In the genomic region with DNA sequence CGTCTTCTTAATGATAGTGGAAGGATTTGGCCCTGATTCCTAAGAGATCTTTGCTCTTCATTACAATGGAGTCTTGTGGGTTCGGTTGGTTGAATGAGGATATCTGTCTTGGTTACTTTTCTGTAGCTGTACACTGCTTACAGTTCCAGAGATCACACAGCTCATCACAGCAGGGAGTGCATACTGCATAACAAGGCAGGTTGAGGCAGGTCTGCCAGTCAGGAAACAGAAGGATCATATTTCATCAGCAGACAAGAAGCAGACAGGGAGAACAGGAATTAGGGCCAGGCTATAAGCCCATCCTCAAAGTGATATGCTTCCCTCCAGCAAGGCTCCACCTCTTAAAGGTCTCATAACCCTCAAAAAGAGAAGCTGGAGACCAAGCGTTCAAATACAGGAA, we compare ENCODE assay signal across 23 mouse cellular contexts.
A peak's percentile ranks its signal among the peaks of the same experiment; 100 is the strongest.
DNase-seq lines count a peak whose midpoint lies in the region; ATAC-seq and TF ChIP-seq lines count a peak whose summit lies in the region.
"Had no signal": no experiment of that assay in that cellular context is flagged by ENCODE, and none has a peak within 500 bp of the region (broad histone marks: within the 10 kb centered on the region; RNA-seq: fewer than 3 reads in every experiment).

No protein-coding gene starts in this region.

- no peaks in the 10 kb centered on the region for H3K4me1 ChIP-seq in limb, embryonic 14.5 days (ENCODE audit: control insufficient read depth, insufficient read depth, low read length)
- H3K4me1 ChIP-seq in limb, embryonic 10.5 days, result peaks cover 3% of the 10 kb centered on the region; the same call in 1 of the 2 replicates
- no peaks in the 10 kb centered on the region for H3K4me1 ChIP-seq in intestine, embryonic 15.5 days (replicated peaks)
- H3K4me1 ChIP-seq: embryonic facial prominence, embryonic 15.5 days; heart, embryonic 13.5 days; hindbrain, embryonic 12.5 days; hindbrain, embryonic 15.5 days had no signal

- H3K4me2 ChIP-seq in limb, embryonic 14.5 days (replicated peaks; ENCODE audit: low read depth, low read length, severe bottlenecking), result no peak overlapping the region
- H3K4me2 ChIP-seq in intestine, embryonic 15.5 days (replicated peaks), result no peak overlapping the region
- H3K4me2 ChIP-seq: embryonic facial prominence, embryonic 15.5 days; heart, embryonic 13.5 days; hindbrain, embryonic 12.5 days; hindbrain, embryonic 15.5 days had no signal

- WGBS in limb, embryonic 14.5 days, result 73% methylated on average over 3 of the region's 3 CpGs
- 89% methylated on average over 3 of the region's 3 CpGs for WGBS in limb, embryonic 10.5 days
- 80% methylated on average over 3 of the region's 3 CpGs for WGBS in intestine, embryonic 15.5 days

- peak; percentile 9 for DNase-seq in limb, embryonic 14.5 days (ENCODE audit: low spot score)
- no peak for DNase-seq in limb, embryonic 10.5 days (ENCODE audit: low spot score)
- peak; percentile 89 for DNase-seq in R1 (ENCODE audit: low read depth, low spot score)
- DNase-seq in fat pad, adult 2 months (ENCODE audit: extremely low read depth, low read depth, low spot score), result peak; percentile 19
- no peak for DNase-seq in gastrocnemius, postnatal 36 days
- DNase-seq: adrenal gland, postnatal 10 days; adrenal gland, postnatal 36 days; cerebellum, adult 11 months; cerebellum, adult 2 months; cerebellum, adult 9-11 months; cerebellum, postnatal 25 days; forebrain, postnatal 0 days; gastrocnemius, adult 2 months; gastrocnemius, postnatal 14 days; heart, adult 18-20 months; kidney, adult 11 months; kidney, adult 8-10 months had no signal

- no peak for ATAC-seq in limb, embryonic 14.5 days (ENCODE audit: low FRiP score, low read depth)
- no peak for ATAC-seq in intestine, embryonic 15.5 days
- ATAC-seq: forebrain, embryonic 14.5 days; forebrain, postnatal 0 days had no signal

- H3K9ac ChIP-seq in limb, embryonic 14.5 days (ENCODE audit: low read depth, low read length, severe bottlenecking), result no peak overlapping the region
- H3K9ac ChIP-seq in intestine, embryonic 15.5 days, result no peak overlapping the region
- H3K9ac ChIP-seq: embryonic facial prominence, embryonic 15.5 days; forebrain, postnatal 0 days; heart, embryonic 13.5 days; hindbrain, embryonic 12.5 days; hindbrain, embryonic 15.5 days had no signal

- H3K27ac ChIP-seq in limb, embryonic 14.5 days (replicated peaks; ENCODE audit: low read depth, low read length), result no peak overlapping the region
- H3K27ac ChIP-seq in limb, embryonic 10.5 days, result no peak overlapping the region
- no peak overlapping the region for H3K27ac ChIP-seq in intestine, embryonic 15.5 days
- H3K27ac ChIP-seq: embryonic facial prominence, embryonic 15.5 days; gastrocnemius, adult 2 months; heart, embryonic 13.5 days; hindbrain, embryonic 12.5 days; hindbrain, embryonic 15.5 days had no signal

- intact Hi-C loops in gastrocnemius, postnatal 36 days (cut with DNase I), result no loop called here

- no peaks in the 10 kb centered on the region for H3K9me3 ChIP-seq in limb, embryonic 14.5 days (ENCODE audit: control insufficient read depth, low read length)
- no peaks in the 10 kb centered on the region for H3K9me3 ChIP-seq in limb, embryonic 10.5 days (replicated peaks)
- no peaks in the 10 kb centered on the region for H3K9me3 ChIP-seq in intestine, embryonic 15.5 days
- H3K9me3 ChIP-seq: embryonic facial prominence, embryonic 15.5 days; heart, embryonic 13.5 days; hindbrain, embryonic 12.5 days; hindbrain, embryonic 15.5 days had no signal

- no peak overlapping the region for H3K4me3 ChIP-seq in limb, embryonic 14.5 days (replicated peaks; ENCODE audit: low read length)
- no peak overlapping the region for H3K4me3 ChIP-seq in limb, embryonic 10.5 days
- no peak overlapping the region for H3K4me3 ChIP-seq in intestine, embryonic 15.5 days (replicated peaks)
- H3K4me3 ChIP-seq: embryonic facial prominence, embryonic 15.5 days; gastrocnemius, adult 2 months; heart, embryonic 13.5 days; hindbrain, embryonic 12.5 days; hindbrain, embryonic 15.5 days had no signal

- no peaks in the 10 kb centered on the region for H3K36me3 ChIP-seq in limb, embryonic 14.5 days (ENCODE audit: control insufficient read depth, insufficient read depth, low read length)
- H3K36me3 ChIP-seq in limb, embryonic 10.5 days, result no peaks in the 10 kb centered on the region
- no peaks in the 10 kb centered on the region for H3K36me3 ChIP-seq in intestine, embryonic 15.5 days
- H3K36me3 ChIP-seq: embryonic facial prominence, embryonic 15.5 days; heart, embryonic 13.5 days; hindbrain, embryonic 12.5 days; hindbrain, embryonic 15.5 days had no signal

- H3K27me3 ChIP-seq in limb, embryonic 14.5 days (ENCODE audit: control insufficient read depth, insufficient read depth, low read length), result no peaks in the 10 kb centered on the region
- no peaks in the 10 kb centered on the region for H3K27me3 ChIP-seq in limb, embryonic 10.5 days (ENCODE audit: low read depth, poor library complexity, severe bottlenecking)
- no peaks in the 10 kb centered on the region for H3K27me3 ChIP-seq in intestine, embryonic 15.5 days (replicated peaks)
- H3K27me3 ChIP-seq: embryonic facial prominence, embryonic 15.5 days; heart, embryonic 13.5 days; hindbrain, embryonic 12.5 days; hindbrain, embryonic 15.5 days had no signal

- TF ChIP-seq POLR2A in limb, embryonic 14.5 days (IDR thresholded peaks at IDR 0.05; ENCODE audit: borderline replicate concordance, extremely low read depth, insufficient read depth, insufficient read length), result no peak

Comparison
In these comparisons a context has a peak if more than half of its experiments do, and no peak if none do; other contexts are left out.
1. DNase-seq: peak in limb, embryonic 14.5 days (single experiment), R1 (single experiment) and fat pad, adult 2 months (single experiment); none in limb, embryonic 10.5 days (single experiment) and gastrocnemius, postnatal 36 days (0 of 2).